Mouse (Mus musculus) lung, embryonic 14.5 days (tissue): ENCODE data around the gene Rchy1. TPM values are rescaled to one million over a fixed set of nuclear protein-coding genes. Genes with fewer than 3 reads are reported as not detected.
A peak's percentile ranks its signal among the peaks of the same experiment; 100 is the strongest.

Experiments used
- ATAC-seq: fragments of 200-750 bp; cut with Nextera tagmentation; 2 replicates; pipeline ENCODE4 v1.8.0; 2017; ENCODE audit warnings: mild to moderate bottlenecking, moderate TSS enrichment, moderate library complexity; ENCODE audit not compliant: insufficient read depth
- DNase-seq: peaks from one replicate; pipeline ENCODE4 v3.0.0-alpha.2; 2015
- H3K27ac ChIP-seq: fragments of 300-500 bp; sonication (generic); 2 replicates; pipeline ENCODE4 v1.5.1; 2014; ENCODE audit warnings: low read depth, mild to moderate bottlenecking, moderate library complexity
- H3K27me3 ChIP-seq: fragments of 300-500 bp; sonication (generic); 2 replicates; pipeline ENCODE4 v1.6.1; 2014; ENCODE audit warnings: low read length, control low read depth; ENCODE audit not compliant: insufficient read depth
- H3K36me3 ChIP-seq: fragments of 300-500 bp; sonication (generic); 2 replicates; pipeline ENCODE4 v1.6.1; 2014; ENCODE audit warnings: control low read depth; ENCODE audit not compliant: insufficient read depth
- H3K4me1 ChIP-seq: fragments of 300-500 bp; sonication (generic); 2 replicates; pipeline ENCODE4 v1.6.1; 2014; ENCODE audit warnings: antibody characterized with exemption, control low read depth; ENCODE audit not compliant: insufficient read depth
- H3K4me2 ChIP-seq: fragments of 300-500 bp; sonication (generic); 2 replicates; pipeline ENCODE4 v1.6.1; 2014; ENCODE audit warnings: mild to moderate bottlenecking
- H3K4me3 ChIP-seq: fragments of 300-500 bp; sonication (generic); 2 replicates; pipeline ENCODE4 v1.5.1; 2014; ENCODE audit warnings: low read depth, low read length
- H3K9ac ChIP-seq: fragments of 300-500 bp; sonication (generic); 2 replicates; pipeline ENCODE4 v1.6.1; 2014
- H3K9me3 ChIP-seq: fragments of 300-500 bp; sonication (generic); 2 replicates; pipeline ENCODE4 v1.6.1; 2016; ENCODE audit warnings: low read depth, low read length, control low read depth
- CTCF ChIP-seq: IDR thresholded peaks from 2 replicates; pipeline ENCODE4 v1.5.1; 2016; ENCODE audit warnings: antibody characterized with exemption, low read depth
- WGBS: fragments of 180-500 bp; shearing (Covaris S2); extraction: QIAGEN DNeasy Blood & Tissue Kit; methylation state at CpG from one replicate; pipeline ENCODE4 v1.1.7; 2014; 5-methylcytosine and 5-hydroxymethylcytosine counted together
- polyA plus RNA-seq: library from polyadenylated mRNA; unstranded; fragments of >200 nt; fragmentation: Nextera tagmentation; extraction: Ambion mirVana; gene quantifications from 2 replicates; pipeline ENCODE4 v1.2.1, GENCODE M21; 2014

Gene Rchy1
- 48.1 and 49.8 TPM in 2 replicates for polyA plus RNA-seq

DNA sequence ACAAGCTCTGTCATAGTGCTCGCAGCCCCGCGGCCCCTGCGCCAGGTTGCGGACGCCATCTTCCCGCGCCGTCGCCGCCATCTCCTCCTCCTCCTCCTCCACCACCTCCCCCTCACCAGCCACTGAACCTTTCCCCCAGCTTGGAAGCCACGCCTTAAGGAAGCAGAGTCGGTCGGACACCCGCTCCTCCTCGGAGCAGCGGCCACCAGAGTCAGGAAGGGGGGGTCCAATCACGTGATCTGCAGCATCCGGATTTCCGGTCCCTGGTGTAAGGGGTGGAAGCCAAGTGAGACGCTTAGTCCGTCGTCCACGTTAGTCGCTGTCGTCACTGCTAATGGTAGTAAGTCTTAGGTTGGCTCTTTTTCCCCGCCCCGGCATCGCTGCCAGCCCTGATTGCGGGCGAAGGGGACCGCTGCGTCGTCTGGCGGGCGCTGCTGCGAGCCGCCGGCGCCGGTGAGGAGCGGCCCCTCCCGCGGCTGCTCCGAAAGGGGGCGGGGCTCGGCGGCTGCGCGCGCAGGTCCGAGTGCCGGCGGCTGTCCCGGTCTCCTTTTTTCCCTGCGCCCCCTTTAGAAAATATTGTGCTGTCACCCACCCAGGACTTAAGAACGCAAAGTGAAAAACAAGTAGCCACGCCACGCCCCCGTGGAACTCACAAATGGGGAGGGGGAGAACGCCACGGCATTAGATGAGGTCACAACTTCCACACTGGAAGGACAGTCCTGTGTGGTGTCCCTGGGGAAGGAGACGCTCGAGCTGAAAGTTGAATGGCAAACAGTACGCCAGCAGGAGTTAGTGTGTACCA, at the start of gene Rchy1:
Gene Rchy1, minus strand, starts transcription at position 430 of the 802 bp plus-strand sequence.
- DNase-seq, result peak; percentile 97
- peak within 1 kb of the TSS; percentile 76 for H3K4me2 ChIP-seq
- H3K9me3 ChIP-seq, result no peaks in the 10 kb centered on the region
- H3K36me3 ChIP-seq, result peaks cover 3% of the 10 kb centered on the region
- peak within 1 kb of the TSS; percentile 74 for H3K9ac ChIP-seq
- WGBS, result under 1% methylated on average over 65 of the region's 65 CpGs
- peak within 1 kb of the TSS; percentile 99 for H3K27ac ChIP-seq
- TF ChIP-seq CTCF, result peak; percentile 35; the same call in 1 of the 2 replicates
- peaks cover 7% of the 10 kb centered on the region; the same call in 1 of the 2 replicates for H3K4me1 ChIP-seq
- peak; percentile 98 for ATAC-seq
- H3K27me3 ChIP-seq, result no peaks in the 10 kb centered on the region
- peak within 1 kb of the TSS; percentile 80 for H3K4me3 ChIP-seq

DNA sequence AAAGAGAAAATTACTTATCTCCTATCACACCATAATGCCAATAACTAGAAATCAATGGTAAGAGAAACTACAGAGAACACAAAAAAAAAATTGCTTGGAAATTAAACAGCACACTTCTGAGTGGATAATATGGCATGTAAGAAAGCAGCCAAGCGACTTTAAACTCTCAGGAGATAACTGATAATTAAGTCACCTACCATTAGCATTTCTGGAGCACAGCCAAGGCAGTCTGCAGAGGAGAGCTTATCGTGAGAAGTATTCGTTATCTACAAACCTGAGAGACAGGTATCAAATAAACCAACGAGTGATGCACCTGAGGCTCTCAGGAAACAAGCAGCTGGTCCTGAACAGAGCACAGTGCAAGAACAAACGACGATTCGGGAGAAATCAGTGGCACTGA, 48.9 kb upstream of the Rchy1 start:
- no peak overlapping the region for H3K27ac ChIP-seq
- ATAC-seq, result no peak
- H3K9me3 ChIP-seq, result no peaks in the 10 kb centered on the region
- H3K4me3 ChIP-seq, result no peak overlapping the region
- H3K9ac ChIP-seq, result no peak overlapping the region
- no peaks in the 10 kb centered on the region for H3K36me3 ChIP-seq
- no peak overlapping the region for H3K4me2 ChIP-seq
- no peaks in the 10 kb centered on the region for H3K27me3 ChIP-seq
- DNase-seq, result no peak
- H3K4me1 ChIP-seq, result no peaks in the 10 kb centered on the region
- no peak for TF ChIP-seq CTCF
- 50% methylated on average over 7 of the region's 7 CpGs for WGBS

DNA sequence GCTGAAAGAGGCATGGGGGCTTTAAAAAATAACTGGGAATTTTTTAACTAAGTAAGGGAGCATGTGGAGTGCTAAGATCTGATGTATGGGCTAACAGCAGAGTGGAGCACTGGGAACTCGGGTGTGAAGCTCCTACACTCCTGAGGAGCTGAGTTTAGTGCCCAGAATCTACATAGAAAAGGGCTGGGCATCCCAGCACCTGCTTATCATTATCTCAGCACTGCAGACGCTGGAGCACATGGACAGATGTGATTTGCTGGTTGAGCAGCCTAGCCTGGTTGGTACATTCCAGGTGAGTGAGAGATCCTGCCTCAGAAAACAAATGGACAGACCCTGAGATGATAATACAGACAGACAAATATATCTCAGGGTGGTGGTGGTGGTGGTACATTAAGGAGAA, 47.0 kb upstream of the Rchy1 start:
- Histone ChIP-seq H3K4me2 (no peak overlapping the region), H3K27ac (no peak overlapping the region), H3K36me3 (no peaks in the 10 kb centered on the region), H3K27me3 (no peaks in the 10 kb centered on the region), H3K4me3 (no peak overlapping the region), H3K9ac (no peak overlapping the region), H3K4me1 (no peaks in the 10 kb centered on the region), H3K9me3 (no peaks in the 10 kb centered on the region)
- DNase-seq (no peak), ATAC-seq (no peak)
- 37% methylated on average over 2 of the region's 2 CpGs for WGBS
- no peak for TF ChIP-seq CTCF

DNA sequence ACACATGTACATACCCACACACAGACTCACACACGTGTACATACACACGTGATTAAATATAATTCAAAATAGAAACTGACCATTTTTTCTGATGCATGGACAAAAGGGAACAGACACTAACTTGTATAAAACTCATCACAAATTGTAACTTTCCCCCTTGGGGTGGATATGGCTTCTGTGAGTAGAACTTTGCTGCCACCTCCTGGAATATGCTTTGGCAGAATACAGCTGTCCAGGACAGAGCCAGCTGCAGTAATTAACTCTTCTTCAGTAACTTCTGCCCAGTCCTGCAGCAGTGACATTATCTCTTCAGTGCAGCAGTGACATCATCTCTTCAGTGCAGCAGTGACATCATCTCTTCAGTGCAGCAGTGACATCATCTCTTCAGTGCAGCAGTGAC, 40.1 kb upstream of the Rchy1 start:
- 64% methylated on average over 2 of the region's 2 CpGs for WGBS

DNA sequence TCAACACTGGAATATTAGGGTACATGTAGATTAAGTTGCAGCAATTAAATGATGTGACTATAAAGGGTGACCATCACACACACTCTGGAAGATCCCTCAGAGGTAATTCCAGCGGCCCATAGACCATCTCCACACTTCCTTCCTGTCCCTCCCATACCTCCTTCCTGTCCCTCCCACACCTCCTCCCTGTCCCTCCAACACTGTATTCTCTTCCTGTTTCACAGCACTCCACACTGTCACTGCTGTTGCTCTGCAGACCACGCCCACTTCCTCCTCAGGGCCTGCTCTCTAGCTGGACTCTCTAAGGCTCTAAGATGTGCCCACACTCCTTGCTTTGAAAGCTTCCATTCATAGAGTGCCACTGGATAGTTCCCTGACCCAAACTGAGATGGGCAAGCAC, 37.9 kb upstream of the Rchy1 start:
- no peak overlapping the region for H3K4me2 ChIP-seq
- DNase-seq, result peak; percentile 24
- H3K4me1 ChIP-seq, result no peaks in the 10 kb centered on the region
- H3K36me3 ChIP-seq, result no peaks in the 10 kb centered on the region
- 0 out of 2 replicates have a peak, but pooled peaks cover 4% of the 10 kb centered on the region for H3K9me3 ChIP-seq
- no peak overlapping the region for H3K27ac ChIP-seq
- no peak overlapping the region for H3K9ac ChIP-seq
- ATAC-seq, result peak; percentile 74
- H3K4me3 ChIP-seq, result no peak overlapping the region
- H3K27me3 ChIP-seq, result no peaks in the 10 kb centered on the region
- TF ChIP-seq CTCF, result no peak
- WGBS, result 44% methylated on average over 2 of the region's 2 CpGs

More for the DNA sequence above, 40.1 kb upstream of the Rchy1 start:
- H3K27ac ChIP-seq, result no peak overlapping the region
- no peaks in the 10 kb centered on the region for H3K36me3 ChIP-seq
- peak; percentile 79 for DNase-seq
- no peaks in the 10 kb centered on the region for H3K27me3 ChIP-seq
- no peak overlapping the region for H3K9ac ChIP-seq
- H3K4me3 ChIP-seq, result no peak overlapping the region
- no peak overlapping the region for H3K4me2 ChIP-seq
- H3K9me3 ChIP-seq, result 0 out of 2 replicates have a peak, but pooled peaks cover 4% of the 10 kb centered on the region
- peak; percentile 75; the same call in 1 of the 2 replicates for ATAC-seq
- H3K4me1 ChIP-seq, result no peaks in the 10 kb centered on the region
- peak; percentile 67 for TF ChIP-seq CTCF

DNA sequence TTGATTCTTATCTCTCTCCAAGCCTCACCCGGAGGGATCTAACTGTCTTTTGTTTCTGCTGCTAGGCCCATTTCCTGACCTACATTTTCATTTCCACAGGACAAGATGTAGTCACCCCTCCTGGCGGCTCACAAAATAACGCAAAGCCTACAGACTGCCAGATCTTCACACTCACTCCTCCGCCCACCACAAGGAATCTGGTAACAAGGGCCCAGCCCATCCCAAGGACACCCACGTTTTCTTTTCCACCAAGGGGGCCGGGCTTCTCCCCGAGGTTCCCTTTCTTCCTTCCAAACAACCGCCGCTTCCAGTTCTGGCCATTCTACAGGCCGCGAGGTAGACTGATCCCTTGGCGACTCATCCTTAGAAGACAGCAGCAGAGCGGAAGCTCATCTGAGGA, 31.7 kb upstream of the Rchy1 start:
- Histone ChIP-seq H3K36me3 (no peaks in the 10 kb centered on the region), H3K4me3 (no peak overlapping the region), H3K4me1 (no peaks in the 10 kb centered on the region), H3K9me3 (0 out of 2 replicates have a peak, but pooled peaks cover 4% of the 10 kb centered on the region), H3K4me2 (no peak overlapping the region), H3K27ac (no peak overlapping the region), H3K27me3 (no peaks in the 10 kb centered on the region), H3K9ac (no peak overlapping the region)
- TF ChIP-seq CTCF, result no peak
- DNase-seq (no peak), ATAC-seq (no peak)
- WGBS, result 68% methylated on average over 13 of the region's 13 CpGs

DNA sequence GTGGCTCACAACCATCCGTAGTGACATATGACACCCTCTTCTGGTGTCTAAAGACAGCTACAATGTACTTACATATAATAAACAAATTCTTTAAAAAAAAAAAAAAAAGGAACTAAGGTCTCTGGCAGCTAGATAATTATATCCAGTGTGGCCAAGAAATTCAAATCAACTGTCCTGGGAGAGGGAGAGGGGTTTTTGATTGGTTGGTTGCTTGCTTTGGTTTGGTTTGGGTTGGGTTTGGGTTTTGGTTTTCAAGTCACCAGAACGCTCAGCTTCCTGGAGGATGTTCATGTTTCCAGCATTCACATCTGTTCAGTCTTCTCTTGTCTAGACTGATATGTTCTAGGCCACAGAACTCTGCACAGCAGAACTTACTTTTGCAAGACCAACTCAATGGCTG, 30.2 kb upstream of the Rchy1 start:
- no peaks in the 10 kb centered on the region for H3K27me3 ChIP-seq
- H3K27ac ChIP-seq, result no peak overlapping the region
- 72% methylated on average over 2 of the region's 2 CpGs for WGBS
- TF ChIP-seq CTCF, result no peak
- H3K4me1 ChIP-seq, result no peaks in the 10 kb centered on the region
- no peak overlapping the region for H3K4me3 ChIP-seq
- ATAC-seq (no peak), DNase-seq (no peak)
- no peaks in the 10 kb centered on the region for H3K36me3 ChIP-seq
- H3K9me3 ChIP-seq, result no peaks in the 10 kb centered on the region
- H3K9ac ChIP-seq, result no peak overlapping the region
- H3K4me2 ChIP-seq, result no peak overlapping the region
